Mouse (Mus musculus): Measurements from ENCODE around the gene Bend3. TPM values are rescaled to one million over a fixed set of nuclear protein-coding genes. Genes with fewer than 3 reads are reported as not detected.

The Bend3 gene
- polyA plus RNA-seq (2014; fragmentation: Illumina TruSeq; extraction: RNeasy Lipid Tissue Mini Kit (QIAGEN cat#74804); ENCODE audit: low replicate concordance), result 1.9 TPM

DNA sequence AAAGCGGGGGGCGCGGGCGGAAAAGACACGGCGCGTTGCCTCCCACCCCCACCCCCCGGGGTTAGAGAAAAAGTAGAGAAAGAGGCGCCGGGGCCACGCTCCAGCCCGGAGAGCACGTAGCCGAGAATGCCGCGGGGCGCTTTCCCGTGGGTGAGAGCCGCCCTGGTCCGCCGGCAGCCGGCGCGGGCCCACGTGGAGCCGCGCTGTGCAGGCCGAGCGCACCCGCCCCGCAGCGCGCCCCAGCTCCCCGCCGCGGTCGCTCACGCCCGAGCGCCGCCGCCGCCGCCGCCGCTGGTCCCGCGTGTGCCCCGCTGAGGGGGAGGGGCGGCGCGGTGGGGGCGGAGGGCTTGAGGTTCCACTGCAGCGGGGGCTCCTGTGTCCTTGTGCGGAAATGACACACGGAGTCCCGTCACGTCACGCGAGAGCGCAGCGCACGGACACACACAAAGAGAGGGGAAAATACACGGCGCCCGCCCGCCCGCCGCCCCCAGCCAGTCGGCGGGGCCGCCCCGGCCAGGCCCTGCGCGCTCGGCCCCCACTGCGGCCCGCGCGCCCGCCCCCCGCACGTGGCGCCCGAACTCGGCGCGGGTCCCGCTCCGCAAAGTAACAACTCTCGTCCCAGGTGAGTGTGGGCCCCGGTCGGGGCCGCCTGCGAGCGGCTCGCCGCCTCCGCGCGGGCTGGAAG lies at the start of gene Bend3:
Gene Bend3 (plus strand): TSS at position 81 of the 685 bp plus-strand sequence.

DNA sequence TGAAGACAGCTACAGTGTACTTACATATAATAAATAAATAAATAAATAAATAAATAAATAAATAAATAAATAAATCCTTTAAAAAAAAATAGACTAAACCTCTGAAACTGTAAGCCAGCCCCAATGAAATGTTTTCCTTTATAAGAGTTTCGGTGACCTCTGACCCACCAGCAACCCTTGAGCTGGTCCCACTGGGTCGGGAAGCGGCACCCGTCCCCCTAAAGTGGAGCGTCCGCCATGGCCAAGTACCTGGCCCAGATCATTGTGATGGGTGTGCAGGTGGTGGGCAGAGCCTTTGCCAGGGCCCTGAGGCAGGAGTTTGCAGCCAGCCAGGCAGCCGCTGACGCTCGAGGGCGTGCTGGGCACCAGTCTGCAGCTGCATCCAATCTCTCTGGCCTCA lies 45.3 kb downstream of the Bend3 start, which contains the start of gene Gm9803:
Gene Gm9803 (plus strand): TSS at position 154 of the 400 bp plus-strand sequence.

DNA sequence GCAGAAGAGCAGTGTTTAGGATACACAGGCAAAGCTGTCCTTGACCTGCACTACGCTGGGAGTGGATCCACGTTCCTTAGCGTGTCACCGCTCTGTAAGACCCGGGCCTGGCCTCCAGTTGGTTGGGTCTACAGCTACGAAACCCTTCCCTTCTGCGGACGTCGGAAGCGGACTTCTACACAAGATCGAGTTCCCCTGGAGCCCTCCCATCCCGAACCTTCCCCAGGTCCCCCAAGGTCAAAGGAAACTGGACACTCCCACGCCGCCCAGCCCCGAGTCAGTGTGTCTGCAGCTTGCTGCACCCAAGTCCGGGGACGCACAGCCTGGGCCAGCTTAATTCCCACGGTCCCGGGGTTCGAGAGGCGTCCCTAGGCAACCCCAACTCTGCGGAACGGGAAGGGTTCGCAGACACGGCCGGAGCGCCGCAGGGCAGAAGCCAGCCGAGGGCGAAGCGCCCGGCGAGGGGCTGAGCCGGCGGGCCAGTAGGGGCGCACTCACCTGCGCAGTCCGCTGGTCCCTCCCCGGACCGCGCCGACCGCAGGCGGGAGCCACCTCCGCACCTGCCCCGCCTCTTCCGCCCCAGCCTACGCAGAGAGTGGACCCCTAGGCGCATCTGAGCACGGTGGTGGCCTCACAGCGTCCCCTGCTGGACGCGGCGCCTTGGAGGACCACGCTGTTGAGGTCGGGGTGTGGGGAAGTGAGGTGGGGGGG lies 62.0 kb downstream of the Bend3 start, which contains the start of gene 1700021F05Rik:
Gene 1700021F05Rik (minus strand): TSS at position 553 of the 711 bp plus-strand sequence.

Other genes with a start within 250 kb of the Bend3 start
- gene Gm9803, start 45.3 kb downstream of the Bend3 start, polyA plus RNA-seq (2014; fragmentation: Illumina TruSeq; extraction: RNeasy Lipid Tissue Mini Kit (QIAGEN cat#74804); ENCODE audit: low replicate concordance), result not detected
- gene 1700021F05Rik, start 62.2 kb downstream of the Bend3 start, polyA plus RNA-seq (2014; fragmentation: Illumina TruSeq; extraction: RNeasy Lipid Tissue Mini Kit (QIAGEN cat#74804); ENCODE audit: low replicate concordance), result 64.7 TPM
- 546 TPM for gene Cd24a, start 99.5 kb downstream of the Bend3 start, polyA plus RNA-seq (2014; fragmentation: Illumina TruSeq; extraction: RNeasy Lipid Tissue Mini Kit (QIAGEN cat#74804); ENCODE audit: low replicate concordance)

All from small intestine, adult 10 weeks (tissue).